Mouse (Mus musculus) heart, adult 2 months (tissue): ENCODE measurements around the gene Prss32. TPM values are rescaled to one million over a fixed set of nuclear protein-coding genes. Genes with fewer than 3 reads are reported as not detected.
A peak's percentile ranks its signal among the peaks of the same experiment; 100 is the strongest.
"Not testable (repeated sequence)": the region's sequence is repeated elsewhere in the genome, so short reads cannot be mapped to it uniquely, and the experiment has no call there.

Experiments
- DNase-seq, 2 experiments: peaks; one replicate each; pipeline ENCODE4 v3.0.0; 2021
- H3K27ac ChIP-seq: fragments of 200-600 bp; 2 replicates; pipeline ENCODE4 v1.8.1; 2022
- H3K27me3 ChIP-seq: fragments of 200-500 bp; 2 replicates; pipeline ENCODE4 v1.6.1; 2012; ENCODE audit warnings: mild to moderate bottlenecking, low read length, inconsistent platforms, mixed read lengths; ENCODE audit not compliant: control insufficient read depth, insufficient read depth
- H3K36me3 ChIP-seq: fragments of 200-500 bp; 2 replicates; pipeline ENCODE4 v1.6.1; 2012; ENCODE audit warnings: low read length, inconsistent platforms; ENCODE audit not compliant: control insufficient read depth, insufficient read depth
- H3K4me1 ChIP-seq: fragments of 200-500 bp; 2 replicates; pipeline ENCODE4 v1.6.1; 2011; ENCODE audit warnings: low read length; ENCODE audit not compliant: control insufficient read depth, insufficient read depth
- H3K4me3 ChIP-seq: fragments of 200-600 bp; 2 replicates; pipeline ENCODE4 v1.8.1; 2022
- H3K79me2 ChIP-seq: fragments of 200-500 bp; replicated peaks from 2 replicates; pipeline ENCODE4 v1.6.1; 2012; ENCODE audit warnings: mild to moderate bottlenecking, inconsistent platforms, low read length, moderate library complexity, mixed read lengths; ENCODE audit not compliant: control insufficient read depth, insufficient read depth
- H3K9ac ChIP-seq: fragments of 200-500 bp; 2 replicates; pipeline ENCODE4 v1.6.1; 2012; ENCODE audit warnings: low read depth, mild to moderate bottlenecking, control low read depth, inconsistent platforms, low read length, mixed read lengths
- CTCF ChIP-seq: fragments of 200-600 bp; IDR thresholded peaks from 2 replicates; pipeline ENCODE4 v1.8.1; 2022; ENCODE audit warnings: antibody characterized with exemption, mild to moderate bottlenecking, moderate library complexity
- EP300 ChIP-seq: fragments of 200-500 bp; IDR thresholded peaks from 2 replicates; pipeline ENCODE4 v1.6.1; 2011; ENCODE audit warnings: low read depth, low read length, control low read depth; ENCODE audit not compliant: insufficient read depth
- POLR2A ChIP-seq: fragments of 200-500 bp; IDR thresholded peaks from 2 replicates; pipeline ENCODE4 v1.6.1; 2011; ENCODE audit warnings: mild to moderate bottlenecking, low read depth, low read length, control low read depth; ENCODE audit not compliant: insufficient read depth
- WGBS: fragments of 180-500 bp; shearing (Covaris S2); methylation state at CpG from one replicate; pipeline ENCODE4 v1.1.7; 2018; 5-methylcytosine and 5-hydroxymethylcytosine counted together
- intact Hi-C: fragments of 180-260 bp; cut with DNase I; formaldehyde crosslinking; loops from one replicate; pipeline ENCODE4 v1.15.1; 2025
- microRNA-seq, 2 experiments: library from miRNA; unstranded; fragments of <30 nt; microRNA quantifications; one replicate each; pipeline ENCODE4 v1.2.0; 2021
- polyA plus RNA-seq: library from polyadenylated mRNA; depleted of rRNA; stranded (reverse); fragments of >200 nt; gene quantifications from 2 replicates; pipeline ENCODE4 v1.2.3, GENCODE M21; 2012; rRNA removed
- total RNA-seq, 2 experiments: library from RNA; stranded (reverse); gene quantifications; 2 replicates each; pipeline ENCODE4 v1.2.3; 2021

Prss32 gene
- total and polyA plus RNA-seq, 3 experiments, result 0.16 TPM; not detected in 2

DNA sequence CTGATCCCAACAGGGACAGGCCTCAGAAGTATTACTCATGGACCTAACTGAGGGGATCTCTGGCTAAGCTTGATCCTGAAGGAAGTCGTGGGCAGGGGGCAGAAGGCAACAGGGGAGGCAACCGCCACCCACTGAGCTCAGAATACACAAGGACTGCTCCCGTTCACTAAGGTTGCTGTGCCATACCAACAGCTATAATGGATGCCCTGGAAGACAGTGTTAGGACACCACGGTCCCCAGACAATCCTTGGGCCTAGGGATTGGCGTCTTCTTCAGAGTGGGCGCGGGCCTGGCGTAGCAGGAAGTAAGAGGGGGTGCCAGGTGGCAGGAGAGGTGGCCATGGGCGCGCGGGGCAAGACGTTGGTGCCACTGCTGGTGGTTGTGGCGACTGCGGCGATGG lies 24.1 kb downstream of the Prss32 start, which contains the start of gene Prss21:
Gene Prss21, plus strand, starts transcription at position 301 of the 400 bp plus-strand sequence.
- Histone ChIP-seq H3K4me1 (no peaks in the 10 kb centered on the region), H3K27ac (no peak within 1 kb of the TSS), H3K79me2 (no peaks in the 10 kb centered on the region), H3K36me3 (no peaks in the 10 kb centered on the region), H3K4me3 (no peak within 1 kb of the TSS), H3K9ac (no peak within 1 kb of the TSS), H3K27me3 (no peaks in the 10 kb centered on the region)
- TF ChIP-seq POLR2A (no peak), EP300 (no peak), CTCF (no peak)
- 83% methylated on average over 15 of the region's 15 CpGs for WGBS
- intact Hi-C loops, result no loop called here
- no peak for DNase-seq

DNA sequence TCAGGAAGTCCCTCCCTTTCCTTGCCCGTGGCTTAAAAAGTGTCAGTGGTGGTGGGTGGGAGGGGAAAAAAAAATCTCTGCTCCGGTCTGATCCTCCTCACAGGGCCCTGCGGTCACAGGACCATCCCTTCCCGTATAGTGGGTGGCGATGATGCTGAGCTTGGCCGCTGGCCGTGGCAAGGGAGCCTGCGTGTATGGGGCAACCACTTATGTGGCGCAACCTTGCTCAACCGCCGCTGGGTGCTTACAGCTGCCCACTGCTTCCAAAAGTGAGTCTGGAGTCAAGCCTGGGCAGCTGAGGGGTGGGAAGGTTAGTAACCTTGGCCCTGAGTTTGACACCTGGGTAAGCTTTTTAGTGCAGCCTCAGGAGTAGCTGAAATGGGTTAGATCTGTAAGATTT lies 24.9 kb downstream of the Prss32 start:
- 81% methylated on average over 11 of the region's 11 CpGs for WGBS
- no peak overlapping the region for H3K9ac ChIP-seq

DNA sequence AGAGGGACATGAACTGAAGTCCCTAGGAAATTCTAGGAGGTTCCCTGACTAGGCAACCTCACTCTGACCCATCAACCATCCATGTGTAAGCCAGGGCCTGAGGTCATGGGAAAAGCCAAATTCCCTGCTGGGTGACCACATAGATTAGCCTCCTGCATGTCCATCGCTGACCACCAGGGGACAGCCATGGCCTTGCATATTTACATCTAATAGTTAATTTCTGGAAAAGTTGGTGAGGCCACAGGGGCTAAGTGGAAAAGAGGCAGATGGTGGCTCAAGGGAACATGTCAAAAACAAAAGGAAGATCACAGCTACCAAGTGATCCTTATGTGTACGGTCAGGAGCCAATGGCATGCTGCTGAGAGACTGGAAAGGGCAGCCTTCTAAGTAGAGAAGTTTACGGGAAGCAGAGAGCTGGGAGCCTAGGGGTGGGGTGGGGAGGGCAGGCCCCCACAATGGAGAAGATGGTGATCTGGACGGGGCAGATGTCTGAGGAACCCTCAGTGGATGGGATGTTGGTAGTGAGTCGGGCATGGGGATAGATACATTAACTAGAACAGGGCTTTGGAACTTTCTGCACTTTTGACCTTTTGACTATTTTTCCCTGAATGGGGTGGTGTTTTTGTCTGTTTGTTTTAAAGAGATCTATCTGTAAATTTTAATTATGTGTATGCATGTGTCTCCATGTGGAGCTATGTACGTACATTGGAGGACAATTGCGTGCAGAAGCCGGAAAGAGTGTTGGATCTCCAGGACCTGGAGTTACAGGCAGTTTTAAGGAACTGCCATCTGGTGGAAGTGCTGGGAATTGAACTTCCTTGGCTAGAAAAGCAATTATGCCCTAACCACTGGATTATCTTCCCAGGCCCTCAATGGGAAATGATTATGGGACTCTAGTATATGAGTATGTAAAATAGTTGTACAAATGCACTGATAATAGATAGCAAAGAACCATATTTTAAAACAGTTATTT lies 30.5 kb downstream of the Prss32 start:
- TF ChIP-seq EP300, result no peak
- TF ChIP-seq POLR2A, result no peak
- TF ChIP-seq CTCF, result peak; percentile 89
- Histone ChIP-seq H3K27me3 (no peaks in the 10 kb centered on the region), H3K4me1 (no peaks in the 10 kb centered on the region), H3K79me2 (no peaks in the 10 kb centered on the region), H3K9ac (no peak overlapping the region), H3K27ac (no peak overlapping the region), H3K4me3 (no peak overlapping the region), H3K36me3 (no peaks in the 10 kb centered on the region)
- intact Hi-C loops, result loop anchor here (1.0 to 2.0 kb wide), 2 partner anchors 86 to 125 kb away; no protein-coding TSS in a partner anchor
- DNase-seq, result peak; percentile 27 to 56
- WGBS, result 35% methylated on average over 8 of the region's 8 CpGs

More for the DNA sequence above, 24.9 kb downstream of the Prss32 start:
- no peaks in the 10 kb centered on the region for H3K27me3 ChIP-seq
- H3K36me3 ChIP-seq, result no peaks in the 10 kb centered on the region
- DNase-seq, result no peak
- H3K27ac ChIP-seq, result no peak overlapping the region
- H3K4me1 ChIP-seq, result no peaks in the 10 kb centered on the region
- no peak overlapping the region for H3K4me3 ChIP-seq
- TF ChIP-seq EP300 (no peak), CTCF (no peak)
- intact Hi-C loops, result no loop called here
- no peaks in the 10 kb centered on the region for H3K79me2 ChIP-seq

DNA sequence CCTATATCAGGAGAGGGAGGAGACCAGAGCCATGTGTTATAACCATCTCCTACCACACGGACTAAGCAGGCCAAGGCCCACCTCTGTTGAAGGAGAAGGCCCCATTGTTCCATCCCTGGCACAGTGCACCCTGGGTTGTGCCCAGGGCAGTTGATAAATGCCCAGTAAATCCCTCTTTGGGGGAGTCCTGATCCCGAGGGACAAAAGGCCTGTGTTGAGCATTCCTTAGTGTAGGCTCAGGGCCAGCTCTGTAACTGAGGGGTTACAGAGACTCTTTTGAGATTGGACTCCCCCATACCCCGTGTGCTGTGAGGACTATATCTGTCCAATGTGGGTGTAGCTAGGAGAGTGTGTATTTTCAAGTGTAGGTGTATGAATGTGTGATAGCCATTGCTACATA lies 33.1 kb downstream of the Prss32 start:
- H3K27me3 ChIP-seq, result no peaks in the 10 kb centered on the region
- H3K4me1 ChIP-seq, result no peaks in the 10 kb centered on the region
- no peak for DNase-seq
- no peaks in the 10 kb centered on the region for H3K36me3 ChIP-seq
- WGBS, result 44% methylated on average over 3 of the region's 3 CpGs
- H3K9ac ChIP-seq, result no peak overlapping the region
- no peak overlapping the region for H3K27ac ChIP-seq
- TF ChIP-seq POLR2A, result no peak
- TF ChIP-seq CTCF, result no peak
- no peak for TF ChIP-seq EP300
- intact Hi-C loops, result no loop called here
- no peak overlapping the region for H3K4me3 ChIP-seq
- H3K79me2 ChIP-seq, result no peaks in the 10 kb centered on the region

DNA sequence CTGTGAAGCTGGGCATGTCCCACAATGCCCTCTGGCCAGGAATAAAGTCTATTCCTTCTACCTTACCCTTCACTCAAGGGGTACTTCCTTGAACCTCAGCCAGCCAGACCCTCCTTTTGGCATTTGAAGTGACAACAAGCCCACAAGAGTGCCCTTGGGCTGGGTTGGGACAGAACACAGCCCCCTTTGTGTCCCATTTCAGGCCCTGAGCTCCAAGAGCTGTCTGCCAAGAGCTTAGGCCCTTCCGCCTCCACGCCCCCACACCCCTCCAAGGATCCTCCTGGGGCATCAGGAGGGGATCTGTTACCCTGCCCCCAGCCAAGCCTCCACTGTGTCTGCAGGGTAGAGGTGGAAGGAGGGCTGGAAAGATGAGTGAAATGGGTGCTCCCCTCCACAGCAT lies 33.5 kb downstream of the Prss32 start:
- no peak overlapping the region for H3K9ac ChIP-seq

DNA sequence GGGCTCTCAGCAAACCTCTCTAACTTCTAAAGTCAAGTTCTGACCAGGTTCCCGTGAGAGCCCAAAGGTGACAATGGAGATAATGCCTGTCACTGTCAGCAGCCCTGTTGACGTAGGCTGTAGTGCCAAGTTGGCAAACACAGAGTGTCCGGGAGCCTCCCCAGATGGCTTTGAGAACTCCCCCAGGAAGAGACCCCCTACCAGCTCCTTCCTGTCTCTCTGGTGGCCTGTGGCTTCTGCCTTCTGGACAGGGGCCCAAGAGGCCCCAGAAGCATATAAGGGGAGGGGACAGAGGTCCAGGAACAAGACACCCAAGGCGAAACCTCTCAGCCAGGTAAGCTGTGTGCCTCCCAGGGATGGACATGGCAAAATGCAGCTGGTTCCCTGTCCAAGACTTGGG lies 36.9 kb downstream of the Prss32 start, which contains the start of the genes Dcpp1 and Dcpp2:
Gene Dcpp1, plus strand, starts transcription at position 301 of the 400 bp plus-strand sequence.
Gene Dcpp2, plus strand, starts transcription at position 305 of the 400 bp plus-strand sequence.
- intact Hi-C loops, H3K4me1 ChIP-seq, H3K79me2 ChIP-seq, H3K27me3 ChIP-seq, DNase-seq, H3K9ac ChIP-seq, H3K4me3 ChIP-seq, H3K36me3 ChIP-seq, H3K27ac ChIP-seq: not testable (repeated sequence)
- 44% methylated on average over 4 of the region's 4 CpGs for WGBS

More for the DNA sequence above, 33.5 kb downstream of the Prss32 start:
- H3K79me2 ChIP-seq, result no peaks in the 10 kb centered on the region
- intact Hi-C loops, result no loop called here
- no peak for DNase-seq
- H3K27ac ChIP-seq, result no peak overlapping the region
- H3K36me3 ChIP-seq, result no peaks in the 10 kb centered on the region
- H3K27me3 ChIP-seq, result no peaks in the 10 kb centered on the region
- no peaks in the 10 kb centered on the region for H3K4me1 ChIP-seq
- 93% methylated on average over 2 of the region's 2 CpGs for WGBS
- no peak overlapping the region for H3K4me3 ChIP-seq
- TF ChIP-seq EP300, result no peak
- TF ChIP-seq POLR2A, result no peak
- TF ChIP-seq CTCF, result no peak

Small RNA genes lying within 50 kb of the gene (microRNA-seq; reads per million reads assigned to microRNA genes)
- gene Mir5125, result 2.7 to 4.5 reads per million in 2 experiments

Other genes with a start within 250 kb of the Prss32 start
- gene Zfp13, start 244.4 kb upstream of the Prss32 start, total RNA-seq, result 1 to 10 TPM; 2.2 to 2.8 TPM
- 3.2 and 3.6 TPM in 2 replicates for gene Zfp13, start 244.4 kb upstream of the Prss32 start, polyA plus RNA-seq
- gene Zscan10, start 243.0 kb upstream of the Prss32 start, total RNA-seq, result not detected
- gene Zscan10, start 243.0 kb upstream of the Prss32 start, polyA plus RNA-seq, result not detected in 2 replicates
- under 1 TPM; 0.09 to 0.10 TPM for gene Mmp25, start 198.6 kb upstream of the Prss32 start, total RNA-seq
- 0.18 and 0.21 TPM in 2 replicates for gene Mmp25, start 198.6 kb upstream of the Prss32 start, polyA plus RNA-seq
- not detected for gene Bicdl2, start 183.3 kb upstream of the Prss32 start, total RNA-seq
- not detected in 2 replicates for gene Bicdl2, start 183.3 kb upstream of the Prss32 start, polyA plus RNA-seq
- 100 to 1,000 TPM; 172 to 215 TPM for gene Hcfc1r1, start 170.3 kb upstream of the Prss32 start, total RNA-seq
- 494 and 575 TPM in 2 replicates for gene Hcfc1r1, start 170.3 kb upstream of the Prss32 start, polyA plus RNA-seq
- 1 to 10 TPM; 9.6 to 9.7 TPM for gene Thoc6, start 170.0 kb upstream of the Prss32 start, total RNA-seq
- gene Thoc6, start 170.0 kb upstream of the Prss32 start, polyA plus RNA-seq, result 14.4 and 15.3 TPM in 2 replicates
- 10 to 100 TPM; 80.1 to 82.5 TPM for gene Tnfrsf12a, start 166.4 kb upstream of the Prss32 start, total RNA-seq
- gene Tnfrsf12a, start 166.4 kb upstream of the Prss32 start, polyA plus RNA-seq, result 28.1 and 37.9 TPM in 2 replicates
- not detected for gene Cldn6, start 164.6 kb upstream of the Prss32 start, total RNA-seq
- gene Cldn6, start 164.6 kb upstream of the Prss32 start, polyA plus RNA-seq, result not detected in 2 replicates
- not detected for gene Cldn9, start 159.8 kb upstream of the Prss32 start, total RNA-seq
- gene Cldn9, start 159.8 kb upstream of the Prss32 start, polyA plus RNA-seq, result not detected in 2 replicates
- gene 1520401A03Rik, start 121.1 kb upstream of the Prss32 start, total RNA-seq, result not detected
- gene 1520401A03Rik, start 121.1 kb upstream of the Prss32 start, polyA plus RNA-seq, result not detected in 2 replicates
- gene Pkmyt1, start 117.5 kb upstream of the Prss32 start, total RNA-seq, result 1 to 10 TPM; 1.2 to 1.6 TPM
- 3.9 and 5.6 TPM in 2 replicates for gene Pkmyt1, start 117.5 kb upstream of the Prss32 start, polyA plus RNA-seq
- 10 to 100 TPM; 25.5 to 27.2 TPM for gene Paqr4, start 103.0 kb upstream of the Prss32 start, total RNA-seq
- 30.7 and 33.2 TPM in 2 replicates for gene Paqr4, start 103.0 kb upstream of the Prss32 start, polyA plus RNA-seq
- gene Kremen2, start 98.0 kb upstream of the Prss32 start, total RNA-seq, result not detected
- 0.06 and 0.27 TPM in 2 replicates for gene Kremen2, start 98.0 kb upstream of the Prss32 start, polyA plus RNA-seq
- 10 to 100 TPM; 39.4 to 40.1 TPM for gene Flywch1, start 72.3 kb upstream of the Prss32 start, total RNA-seq
- 25.9 and 33.4 TPM in 2 replicates for gene Flywch1, start 72.3 kb upstream of the Prss32 start, polyA plus RNA-seq
- gene Flywch2, start 57.8 kb upstream of the Prss32 start, total RNA-seq, result under 1 TPM; 0.27 to 0.50 TPM
- 1.3 and 1.5 TPM in 2 replicates for gene Flywch2, start 57.8 kb upstream of the Prss32 start, polyA plus RNA-seq
- 100 to 1,000 TPM; 157 to 161 TPM for gene Srrm2, start 53.3 kb upstream of the Prss32 start, total RNA-seq
- gene Srrm2, start 53.3 kb upstream of the Prss32 start, polyA plus RNA-seq, result 318 and 320 TPM in 2 replicates
- gene Elob, start 14.7 kb upstream of the Prss32 start, total RNA-seq, result 100 to 1,000 TPM; 325 to 371 TPM
- 384 and 511 TPM in 2 replicates for gene Elob, start 14.7 kb upstream of the Prss32 start, polyA plus RNA-seq
- not detected for gene Prss33, start 7.8 kb upstream of the Prss32 start, total RNA-seq
- not detected in 2 replicates for gene Prss33, start 7.8 kb upstream of the Prss32 start, polyA plus RNA-seq
- gene Prss41, start 317 bp downstream of the Prss32 start, total RNA-seq, result under 1 TPM in 1 of 2 experiments, not detected in 1; 0.29 TPM
- gene Prss41, start 317 bp downstream of the Prss32 start, polyA plus RNA-seq, result not detected in 2 replicates
- not detected for gene Prss21, start 24.2 kb downstream of the Prss32 start, total RNA-seq
- not detected in 2 replicates for gene Prss21, start 24.2 kb downstream of the Prss32 start, polyA plus RNA-seq
- not detected for gene Dcpp1, start 37.0 kb downstream of the Prss32 start, total RNA-seq
- not detected in 2 replicates for gene Dcpp1, start 37.0 kb downstream of the Prss32 start, polyA plus RNA-seq
- not detected for gene Dcpp2, start 37.0 kb downstream of the Prss32 start, total RNA-seq
- not detected in 2 replicates for gene Dcpp2, start 37.0 kb downstream of the Prss32 start, polyA plus RNA-seq
- not detected for gene Dcpp3, start 73.6 kb downstream of the Prss32 start, total RNA-seq
- not detected in 2 replicates for gene Dcpp3, start 73.6 kb downstream of the Prss32 start, polyA plus RNA-seq
- gene Sbp, start 97.8 kb downstream of the Prss32 start, total RNA-seq, result not detected
- gene Sbp, start 97.8 kb downstream of the Prss32 start, polyA plus RNA-seq, result not detected in 2 replicates
- not detected for gene Sbpl, start 111.4 kb downstream of the Prss32 start, total RNA-seq
- not detected in 2 replicates for gene Sbpl, start 111.4 kb downstream of the Prss32 start, polyA plus RNA-seq
- not detected for gene Prss30, start 136.7 kb downstream of the Prss32 start, total RNA-seq
- 0.12 TPM in 2 replicates for gene Prss30, start 136.7 kb downstream of the Prss32 start, polyA plus RNA-seq
- not detected for gene Prss22, start 154.2 kb downstream of the Prss32 start, total RNA-seq
- not detected in 2 replicates for gene Prss22, start 154.2 kb downstream of the Prss32 start, polyA plus RNA-seq
- gene Prss27, start 194.3 kb downstream of the Prss32 start, total RNA-seq, result not detected
- not detected in 2 replicates for gene Prss27, start 194.3 kb downstream of the Prss32 start, polyA plus RNA-seq
- 1 to 10 TPM; 8.4 to 9.1 TPM for gene Kctd5, start 229.6 kb downstream of the Prss32 start, total RNA-seq
- gene Kctd5, start 229.6 kb downstream of the Prss32 start, polyA plus RNA-seq, result 9.8 and 12.8 TPM in 2 replicates